Comparison of ENCODE assay signal across 9 mouse cellular contexts in the genomic region with DNA sequence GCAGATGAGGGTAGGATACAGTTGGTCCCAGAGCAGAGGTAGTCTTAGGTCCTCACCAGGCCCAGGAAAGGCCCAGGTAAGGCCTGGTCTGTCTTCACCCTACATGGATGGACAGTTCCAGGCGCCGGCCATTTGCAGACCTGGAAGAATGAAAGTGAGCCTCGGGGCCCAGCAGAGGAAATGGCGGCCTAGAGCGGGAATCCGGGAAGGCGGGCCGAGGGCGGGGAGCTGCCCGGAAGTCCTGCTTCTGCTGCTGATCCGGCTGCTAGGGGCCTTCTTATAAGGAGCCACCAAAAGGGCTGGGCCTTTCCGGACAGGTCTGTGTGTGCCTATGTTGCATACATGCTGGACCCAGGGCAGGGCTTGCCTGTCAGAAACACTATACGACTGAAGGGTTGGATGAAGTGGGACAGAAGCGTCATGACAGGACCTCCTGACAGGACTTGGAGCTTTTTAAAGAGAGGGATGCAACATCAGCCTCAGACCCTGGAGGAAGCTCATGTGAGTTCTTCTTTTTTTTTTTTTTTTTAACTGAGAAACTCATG. TPM values are rescaled to one million over a fixed set of nuclear protein-coding genes. Genes with fewer than 3 reads are reported as not detected.
A peak's percentile ranks its signal among the peaks of the same experiment; 100 is the strongest.
DNase-seq lines count a peak whose midpoint lies in the region; ATAC-seq and TF ChIP-seq lines count a peak whose summit lies in the region.
"Had no signal": no experiment of that assay in that cellular context is flagged by ENCODE, and none has a peak within 500 bp of the region (broad histone marks: within the 10 kb centered on the region; RNA-seq: fewer than 3 reads in every experiment).

No protein-coding gene starts in this region.

- no peak overlapping the region for H3K9ac ChIP-seq in forebrain, postnatal 0 days
- H3K9ac ChIP-seq in forebrain, embryonic 13.5 days = no peak overlapping the region
- peak overlapping the region; percentile 6; the same call in 1 of the 2 replicates for H3K9ac ChIP-seq in liver, adult 2 months (ENCODE audit: low read depth, low read length)
- H3K9ac ChIP-seq in hindbrain, embryonic 16.5 days (ENCODE audit: low read depth, low read length) = peak overlapping the region; percentile 32; the same call in 1 of the 2 replicates
- H3K9ac ChIP-seq in stomach, embryonic 15.5 days = no peak overlapping the region
- H3K9ac ChIP-seq: forebrain, embryonic 15.5 days had no signal

- WGBS in forebrain, postnatal 0 days = 80% methylated on average over 14 of the region's 14 CpGs
- 85% methylated on average over 14 of the region's 14 CpGs for WGBS in forebrain, embryonic 13.5 days
- 76% methylated on average over 14 of the region's 14 CpGs for WGBS in liver, adult 2 months
- WGBS in hindbrain, embryonic 16.5 days = 86% methylated on average over 14 of the region's 14 CpGs
- WGBS in stomach, embryonic 15.5 days = 85% methylated on average over 14 of the region's 14 CpGs

- peaks cover 51% of the 10 kb centered on the region for H3K36me3 ChIP-seq in forebrain, postnatal 0 days (ENCODE audit: insufficient read depth)
- H3K36me3 ChIP-seq in forebrain, embryonic 13.5 days (ENCODE audit: poor library complexity, severe bottlenecking) = peaks cover 55% of the 10 kb centered on the region
- peaks cover 18% of the 10 kb centered on the region for H3K36me3 ChIP-seq in liver, adult 2 months (ENCODE audit: control insufficient read depth, insufficient read depth, low read length)
- peaks cover 18% of the 10 kb centered on the region for H3K36me3 ChIP-seq in hindbrain, embryonic 16.5 days (ENCODE audit: control insufficient read depth, insufficient read depth, low read length)
- H3K36me3 ChIP-seq in stomach, embryonic 15.5 days = peaks cover 30% of the 10 kb centered on the region

- H3K4me1 ChIP-seq in forebrain, postnatal 0 days (ENCODE audit: insufficient read depth) = peaks cover 15% of the 10 kb centered on the region
- peaks cover 60% of the 10 kb centered on the region for H3K4me1 ChIP-seq in forebrain, embryonic 13.5 days
- peaks cover 21% of the 10 kb centered on the region for H3K4me1 ChIP-seq in liver, adult 2 months (ENCODE audit: control insufficient read depth, insufficient read depth, low read length)
- H3K4me1 ChIP-seq in hindbrain, embryonic 16.5 days (ENCODE audit: control insufficient read depth, insufficient read depth, low read depth, low read length) = peaks cover 59% of the 10 kb centered on the region
- peaks cover 42% of the 10 kb centered on the region for H3K4me1 ChIP-seq in stomach, embryonic 15.5 days

- H3K27ac ChIP-seq in forebrain, postnatal 0 days (ENCODE audit: low read depth, low read length) = 0 out of 2 replicates have a peak overlapping the region, but pooled peaks have one; percentile 45
- no peak overlapping the region for H3K27ac ChIP-seq in forebrain, embryonic 13.5 days
- H3K27ac ChIP-seq in liver, adult 2 months (replicated peaks; ENCODE audit: insufficient read depth, low read depth, low read length) = peak overlapping the region; percentile 32
- peak overlapping the region; percentile 44; the same call in 1 of the 2 replicates for H3K27ac ChIP-seq in hindbrain, embryonic 16.5 days (ENCODE audit: low read depth, low read length)
- peak overlapping the region; percentile 4; the same call in 1 of the 2 replicates for H3K27ac ChIP-seq in stomach, embryonic 15.5 days

- H3K27me3 ChIP-seq in forebrain, postnatal 0 days (ENCODE audit: insufficient read depth, low read length) = no peaks in the 10 kb centered on the region
- H3K27me3 ChIP-seq in forebrain, embryonic 13.5 days = no peaks in the 10 kb centered on the region
- H3K27me3 ChIP-seq in liver, adult 2 months (ENCODE audit: control insufficient read depth, insufficient read depth, low read length) = no peaks in the 10 kb centered on the region
- no peaks in the 10 kb centered on the region for H3K27me3 ChIP-seq in hindbrain, embryonic 16.5 days (replicated peaks; ENCODE audit: control insufficient read depth, insufficient read depth, low read length)
- H3K27me3 ChIP-seq in stomach, embryonic 15.5 days (replicated peaks) = no peaks in the 10 kb centered on the region
- H3K27me3 ChIP-seq: forebrain, embryonic 15.5 days had no signal

- no peak for TF ChIP-seq POLR2A in liver, adult 2 months (IDR thresholded peaks at IDR 0.05; ENCODE audit: extremely low read depth, insufficient read depth, low read length)

- no peak for TF ChIP-seq CTCF in forebrain, postnatal 0 days (IDR thresholded peaks at IDR 0.05; ENCODE audit: low read depth)
- no peak for TF ChIP-seq CTCF in liver, adult 2 months (IDR thresholded peaks at IDR 0.05; ENCODE audit: low read depth, low read length)

- H3K9me3 ChIP-seq in forebrain, postnatal 0 days (ENCODE audit: low read length) = no peaks in the 10 kb centered on the region
- no peaks in the 10 kb centered on the region for H3K9me3 ChIP-seq in forebrain, embryonic 13.5 days (replicated peaks)
- no peaks in the 10 kb centered on the region for H3K9me3 ChIP-seq in hindbrain, embryonic 16.5 days (ENCODE audit: control insufficient read depth, low read length)
- no peaks in the 10 kb centered on the region for H3K9me3 ChIP-seq in stomach, embryonic 15.5 days
- H3K9me3 ChIP-seq: forebrain, embryonic 15.5 days had no signal

- ATAC-seq in forebrain, postnatal 0 days = no peak
- ATAC-seq in forebrain, embryonic 13.5 days = no peak
- no peak for ATAC-seq in hindbrain, embryonic 16.5 days
- no peak for ATAC-seq in stomach, embryonic 15.5 days (ENCODE audit: insufficient read depth, low FRiP score, low read depth)
- ATAC-seq: forebrain, embryonic 15.5 days had no signal

- no peak overlapping the region for H3K4me2 ChIP-seq in forebrain, postnatal 0 days (ENCODE audit: low read depth)
- no peak overlapping the region for H3K4me2 ChIP-seq in forebrain, embryonic 13.5 days
- H3K4me2 ChIP-seq in hindbrain, embryonic 16.5 days (ENCODE audit: low read length) = peak overlapping the region; percentile 26
- H3K4me2 ChIP-seq in stomach, embryonic 15.5 days = no peak overlapping the region
- H3K4me2 ChIP-seq: forebrain, embryonic 15.5 days had no signal

- H3K79me2 ChIP-seq in liver, adult 2 months (ENCODE audit: control insufficient read depth, insufficient read depth, low read length) = peaks cover 70% of the 10 kb centered on the region

- DNase-seq in forebrain, postnatal 0 days = no peak
- no peak for DNase-seq in liver, adult 2 months (ENCODE audit: extremely low read depth, low read depth, low spot score)
- no peak for DNase-seq in liver
- no peak for DNase-seq in layer of hippocampus, adult 8-10 months (ENCODE audit: low spot score in 2 of 2)
- DNase-seq in c-Kit-positive CD71-positive TER-119-positive erythroid progenitor cells, embryonic 14.5 days (ENCODE audit: low spot score) = no peak

- H3K4me3 ChIP-seq in forebrain, postnatal 0 days (ENCODE audit: low read depth, low read length) = no peak overlapping the region
- H3K4me3 ChIP-seq in forebrain, embryonic 13.5 days = no peak overlapping the region
- no peak overlapping the region for H3K4me3 ChIP-seq in liver, adult 2 months (ENCODE audit: insufficient read depth, low read depth, low read length)
- H3K4me3 ChIP-seq in hindbrain, embryonic 16.5 days (ENCODE audit: low read length) = no peak overlapping the region
- H3K4me3 ChIP-seq in stomach, embryonic 15.5 days (replicated peaks) = no peak overlapping the region
- H3K4me3 ChIP-seq: forebrain, embryonic 15.5 days had no signal

RNA-seq across cellular contexts. Expression of a gene that starts 50.5 kb away (rescaled TPM):
- total RNA-seq in forebrain, postnatal 0 days (2014; rRNA removed) = 0.92 and 1.7 TPM in 2 replicates
- 1.9 and 2.0 TPM in 2 replicates for polyA plus RNA-seq in forebrain, postnatal 0 days (2015; fragmentation: Nextera tagmentation; extraction: Ambion mirVana)
- 0.44 and 0.63 TPM in 2 replicates for polyA plus RNA-seq in forebrain, embryonic 13.5 days (2015; fragmentation: Nextera tagmentation; extraction: Ambion mirVana)
- total RNA-seq in liver, adult 2 months (2014; rRNA removed) = 184 and 206 TPM in 2 replicates
- 36.2 and 39.8 TPM in 2 replicates for polyA plus RNA-seq in liver, adult 2 months (2012; rRNA removed)
- polyA plus RNA-seq in hindbrain, embryonic 16.5 days (2015; fragmentation: Nextera tagmentation; extraction: Ambion mirVana) = 2.7 and 2.9 TPM in 2 replicates
- 8.7 and 9.6 TPM in 2 replicates for polyA plus RNA-seq in stomach, embryonic 15.5 days (2015; fragmentation: Nextera tagmentation; extraction: Ambion mirVana)
- 1 to 10 TPM; 2.8 to 5.1 (median 4.2) TPM for total RNA-seq in layer of hippocampus, adult 8-10 months (2022)

Comparison
In these comparisons a context has a peak if more than half of its experiments do, and no peak if none do; other contexts are left out.
1. H3K9ac ChIP-seq: peak in liver, adult 2 months (single experiment) and hindbrain, embryonic 16.5 days (single experiment); none in forebrain, postnatal 0 days (single experiment), forebrain, embryonic 13.5 days (single experiment) and stomach, embryonic 15.5 days (single experiment).